Mouse (Mus musculus): ENCODE results near the gene Cd3eap.

DNA sequence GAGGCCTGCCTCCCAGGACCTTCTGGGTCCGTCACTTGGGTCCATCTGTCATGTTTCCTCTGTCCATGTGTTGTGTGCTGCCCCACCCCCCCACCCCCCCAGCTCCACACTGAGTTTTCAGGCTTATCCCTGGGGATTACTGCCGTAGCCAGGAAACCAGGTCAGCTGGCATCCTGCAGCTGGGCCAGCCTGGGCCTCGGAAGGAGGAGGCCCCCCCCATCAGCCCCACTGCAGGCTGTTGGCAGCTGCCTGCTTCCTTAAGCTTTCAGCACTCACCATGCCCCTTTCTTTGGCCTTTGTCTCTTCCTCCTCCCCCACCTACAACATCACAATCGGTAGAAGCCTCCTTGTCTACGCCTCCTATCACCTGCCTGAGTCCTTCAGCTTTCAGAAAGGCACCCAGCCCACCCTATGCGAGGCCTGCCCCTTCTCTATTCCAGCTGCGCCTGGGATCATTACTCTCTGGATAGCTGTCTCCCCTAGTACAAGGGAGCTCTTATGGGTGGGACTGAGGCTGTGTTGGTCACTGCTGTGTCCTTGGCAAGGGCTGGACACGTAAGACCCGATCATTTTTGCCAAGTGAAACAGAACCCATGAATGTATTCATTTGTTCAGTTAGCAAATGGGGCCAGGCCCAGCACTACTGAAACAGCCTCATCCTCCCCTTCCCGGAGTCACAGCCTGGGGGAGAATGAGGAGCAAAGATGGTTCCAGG is 29.6 kb upstream of the Cd3eap start:
- TF ChIP-seq POLR2A (IDR thresholded peaks at IDR 0.05; ENCODE audit: borderline replicate concordance, insufficient read depth, low read length) = no peak
- TF ChIP-seq CTCF (IDR thresholded peaks at IDR 0.05; ENCODE audit: borderline replicate concordance, insufficient read depth, low read depth, low read length) = no peak
